ENCODE assay signal across 17 mouse cellular contexts in the genomic region with DNA sequence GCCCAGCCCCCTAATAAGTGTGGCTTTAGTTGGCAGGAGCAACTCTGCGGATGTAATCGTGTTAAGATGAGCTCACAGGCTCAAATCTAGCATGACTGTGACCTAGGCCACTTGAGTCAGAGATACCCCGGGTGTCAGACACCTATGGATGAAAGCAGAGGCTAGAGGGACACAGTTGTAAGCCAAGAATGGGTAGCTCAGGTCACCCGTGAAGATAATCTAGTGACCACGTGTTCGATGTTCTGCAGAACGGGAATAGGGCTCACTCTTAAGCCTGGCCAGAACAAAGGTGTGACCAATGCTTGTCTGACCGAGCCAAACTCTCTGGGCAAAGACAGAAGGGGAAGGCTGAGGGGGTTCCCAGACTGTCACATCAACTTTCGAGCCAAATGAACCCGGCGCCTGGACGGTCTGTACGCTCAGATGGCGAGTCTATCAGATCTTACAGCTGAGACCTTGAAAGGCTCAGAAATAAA.
DNase-seq lines count a peak whose midpoint lies in the region; ATAC-seq lines count a peak whose summit lies in the region.
"Had no signal": no experiment of that assay in that cellular context is flagged by ENCODE, and none has a peak within 500 bp of the region (broad histone marks: within the 10 kb centered on the region; RNA-seq: fewer than 3 reads in every experiment).

No protein-coding gene starts in this region.

- no peak overlapping the region for H3K9ac ChIP-seq in kidney, embryonic 15.5 days
- 0 out of 2 replicates have a peak overlapping the region, but pooled peaks have one; percentile 4 for H3K9ac ChIP-seq in hindbrain, embryonic 15.5 days
- H3K9ac ChIP-seq: forebrain, embryonic 13.5 days; liver, embryonic 12.5 days; lung, embryonic 15.5 days had no signal

- peak; percentile 95 for DNase-seq in heart, adult 11 months
- DNase-seq in heart, postnatal 25 days (ENCODE audit: low spot score): no peak
- no peak for DNase-seq in kidney, postnatal 10 days
- peak; percentile 34 for DNase-seq in MN1 (ENCODE audit: low spot score)
- no peak for DNase-seq in ovary, postnatal 36 days (ENCODE audit: low spot score)
- no peak for DNase-seq in layer of hippocampus, postnatal 36 days
- DNase-seq: B cell, adult 2 months; cerebellum, adult 9-11 months; gastrocnemius, postnatal 14 days had no signal

- no peaks in the 10 kb centered on the region for H3K27me3 ChIP-seq in kidney, embryonic 15.5 days
- no peaks in the 10 kb centered on the region for H3K27me3 ChIP-seq in hindbrain, embryonic 15.5 days
- H3K27me3 ChIP-seq: forebrain, embryonic 13.5 days; liver, embryonic 12.5 days; lung, embryonic 15.5 days had no signal

- no peak for ATAC-seq in kidney, embryonic 15.5 days (replicated peaks; ENCODE audit: low FRiP score)
- ATAC-seq in hindbrain, embryonic 15.5 days (ENCODE audit: low FRiP score, low read depth): peak; percentile 36; the same call in 1 of the 2 replicates
- ATAC-seq: forebrain, embryonic 13.5 days; intestine, embryonic 16.5 days; liver, embryonic 12.5 days had no signal

- H3K9me3 ChIP-seq in kidney, embryonic 15.5 days (replicated peaks): no peaks in the 10 kb centered on the region
- H3K9me3 ChIP-seq in hindbrain, embryonic 15.5 days: no peaks in the 10 kb centered on the region
- H3K9me3 ChIP-seq: embryonic facial prominence, embryonic 10.5 days; lung, embryonic 15.5 days had no signal

- peaks cover 35% of the 10 kb centered on the region for H3K4me1 ChIP-seq in kidney, embryonic 15.5 days
- peaks cover 31% of the 10 kb centered on the region for H3K4me1 ChIP-seq in hindbrain, embryonic 15.5 days (replicated peaks)
- H3K4me1 ChIP-seq: liver, embryonic 12.5 days; lung, embryonic 15.5 days had no signal

- 52% methylated on average over 14 of the region's 14 CpGs for WGBS in kidney, embryonic 15.5 days
- 45% methylated on average over 14 of the region's 14 CpGs for WGBS in hindbrain, embryonic 15.5 days

- intact Hi-C loops in heart, postnatal 25 days (cut with DNase I): no loop called here

- 0 out of 2 replicates have a peak overlapping the region, but pooled peaks have one; percentile 55 for H3K27ac ChIP-seq in kidney, embryonic 15.5 days
- H3K27ac ChIP-seq in hindbrain, embryonic 15.5 days (replicated peaks): 0 out of 2 replicates have a peak overlapping the region, but pooled peaks have one; percentile 21
- H3K27ac ChIP-seq: forebrain, embryonic 13.5 days; left cerebral cortex, adult 2 months; liver, embryonic 12.5 days; lung, embryonic 15.5 days had no signal

- no peaks in the 10 kb centered on the region for H3K36me3 ChIP-seq in kidney, embryonic 15.5 days
- no peaks in the 10 kb centered on the region for H3K36me3 ChIP-seq in hindbrain, embryonic 15.5 days
- H3K36me3 ChIP-seq: embryonic facial prominence, embryonic 10.5 days; liver, embryonic 12.5 days; lung, embryonic 15.5 days had no signal

- H3K4me2 ChIP-seq in kidney, embryonic 15.5 days: no peak overlapping the region
- H3K4me2 ChIP-seq in hindbrain, embryonic 15.5 days: no peak overlapping the region
- H3K4me2 ChIP-seq: liver, embryonic 12.5 days; lung, embryonic 15.5 days had no signal

- H3K4me3 ChIP-seq in kidney, embryonic 15.5 days (replicated peaks): no peak overlapping the region
- no peak overlapping the region for H3K4me3 ChIP-seq in hindbrain, embryonic 15.5 days
- H3K4me3 ChIP-seq: embryonic facial prominence, embryonic 10.5 days; forebrain, embryonic 13.5 days; liver, embryonic 12.5 days; lung, embryonic 15.5 days had no signal

Comparison
In these comparisons a context has a peak if more than half of its experiments do, and no peak if none do; other contexts are left out.
1. DNase-seq: peak in heart, adult 11 months (single experiment) and MN1 (single experiment); none in heart, postnatal 25 days (single experiment), kidney, postnatal 10 days (single experiment), ovary, postnatal 36 days (single experiment) and layer of hippocampus, postnatal 36 days (0 of 2).